Mouse (Mus musculus) neural tube, embryonic 14.5 days (tissue): ENCODE measurements around the gene H2afy2. TPM values are rescaled to one million over a fixed set of nuclear protein-coding genes. Genes with fewer than 3 reads are reported as not detected.

Source experiments
- ATAC-seq: fragments of 200-750 bp; cut with Nextera tagmentation; 2 replicates; pipeline ENCODE4 v1.8.0; 2017; ENCODE audit warnings: low read depth, mild to moderate bottlenecking, moderate TSS enrichment, moderate library complexity
- H3K27ac ChIP-seq: fragments of 300-500 bp; sonication (generic); 2 replicates; pipeline ENCODE4 v1.5.1; 2014; ENCODE audit warnings: low read depth, mild to moderate bottlenecking, control low read depth, low read length, moderate library complexity, mixed read lengths
- H3K27me3 ChIP-seq: fragments of 300-500 bp; sonication (generic); 2 replicates; pipeline ENCODE4 v1.6.1; 2014; ENCODE audit warnings: low read length; ENCODE audit not compliant: control insufficient read depth, insufficient read depth
- H3K36me3 ChIP-seq: fragments of 300-500 bp; sonication (generic); 2 replicates; pipeline ENCODE4 v1.6.1; 2014; ENCODE audit warnings: low read length, mixed read lengths; ENCODE audit not compliant: control insufficient read depth, insufficient read depth
- H3K4me1 ChIP-seq: fragments of 300-500 bp; sonication (generic); 2 replicates; pipeline ENCODE4 v1.6.1; 2014; ENCODE audit warnings: low read length; ENCODE audit not compliant: control insufficient read depth, insufficient read depth
- H3K4me2 ChIP-seq: fragments of 300-500 bp; sonication (generic); 2 replicates; pipeline ENCODE4 v1.6.1; 2014; ENCODE audit warnings: mild to moderate bottlenecking, low read depth, low read length, control low read depth
- H3K4me3 ChIP-seq: fragments of 300-500 bp; sonication (generic); 2 replicates; pipeline ENCODE4 v1.5.1; 2014; ENCODE audit warnings: low read depth, low read length, control low read depth, mixed read lengths
- H3K9ac ChIP-seq: fragments of 300-500 bp; sonication (generic); replicated peaks from 2 replicates; pipeline ENCODE4 v1.6.1; 2014; ENCODE audit warnings: low read depth, mild to moderate bottlenecking, control low read depth, low read length, mixed read lengths
- H3K9me3 ChIP-seq: fragments of 300-500 bp; sonication (generic); 2 replicates; pipeline ENCODE4 v1.6.1; 2016; ENCODE audit warnings: low read length; ENCODE audit not compliant: control insufficient read depth
- WGBS: fragments of 180-500 bp; shearing (Covaris S2); extraction: QIAGEN DNeasy Blood & Tissue Kit; methylation state at CpG from one replicate; pipeline ENCODE4 v1.1.7; 2014; 5-methylcytosine and 5-hydroxymethylcytosine counted together
- polyA plus RNA-seq: library from polyadenylated mRNA; unstranded; fragments of >200 nt; fragmentation: Nextera tagmentation; extraction: Ambion mirVana; gene quantifications from 2 replicates; pipeline ENCODE4 v1.2.1, GENCODE M21; 2014

Gene H2afy2
- polyA plus RNA-seq, 1 experiment from 2014 or later: 203 TPM

GRCm38 (mm10) chr10:61793015-61793414 is 9.1 kb upstream of the H2afy2 start:
- Histone ChIP-seq H3K9me3 (no peaks in the 10 kb centered on the region), H3K27me3 (no peaks in the 10 kb centered on the region), H3K4me3 (no peak overlapping the region), H3K9ac (no peak overlapping the region), H3K4me1 (no peaks in the 10 kb centered on the region), H3K4me2 (no peak overlapping the region), H3K27ac (no peak overlapping the region), H3K36me3 (no peaks in the 10 kb centered on the region)
- no peak for ATAC-seq
- WGBS: 50% methylated on average over 8 of the region's 8 CpGs

- 95% methylated on average over 5 of the region's 5 CpGs for WGBS
- Histone ChIP-seq H3K9me3 (no peaks in the 10 kb centered on the region), H3K27ac (no peak overlapping the region), H3K4me3 (no peak overlapping the region), H3K27me3 (no peaks in the 10 kb centered on the region), H3K4me2 (no peak overlapping the region), H3K9ac (no peak overlapping the region), H3K4me1 (peaks cover 7% of the 10 kb centered on the region; the same call in 1 of the 2 replicates), H3K36me3 (no peaks in the 10 kb centered on the region)
- ATAC-seq: no peak
Measured at GRCm38 (mm10) chr10:61788499-61788898, 4.6 kb upstream of the H2afy2 start.

GRCm38 (mm10) chr10:61787541-61788313 is 3.8 kb upstream of the H2afy2 start:
- H3K36me3 ChIP-seq: no peaks in the 10 kb centered on the region
- H3K9me3 ChIP-seq: no peaks in the 10 kb centered on the region
- peaks cover 7% of the 10 kb centered on the region; the same call in 1 of the 2 replicates for H3K4me1 ChIP-seq
- no peak overlapping the region for H3K27ac ChIP-seq
- WGBS: 80% methylated on average over 10 of the region's 10 CpGs
- H3K9ac ChIP-seq: no peak overlapping the region
- no peak overlapping the region for H3K4me2 ChIP-seq
- no peaks in the 10 kb centered on the region for H3K27me3 ChIP-seq
- H3K4me3 ChIP-seq: no peak overlapping the region
- no peak for ATAC-seq

GRCm38 (mm10) chr10:61784414-61784813 is 467 bp upstream of the H2afy2 start:
- Histone ChIP-seq H3K4me2 (peak overlapping the region; percentile 72), H3K27me3 (no peaks in the 10 kb centered on the region), H3K36me3 (no peaks in the 10 kb centered on the region), H3K9me3 (no peaks in the 10 kb centered on the region), H3K4me3 (peak overlapping the region; percentile 90), H3K9ac (peak overlapping the region; percentile 99), H3K4me1 (peaks cover 16% of the 10 kb centered on the region; the same call in 1 of the 2 replicates), H3K27ac (peak overlapping the region; percentile 99)
- no peak for ATAC-seq
- 8% methylated on average over 10 of the region's 10 CpGs for WGBS

- peak overlapping the region; percentile 72 for H3K4me2 ChIP-seq
- H3K27me3 ChIP-seq: no peaks in the 10 kb centered on the region
- peak overlapping the region; percentile 99 for H3K9ac ChIP-seq
- peak overlapping the region; percentile 99 for H3K27ac ChIP-seq
- peaks cover 16% of the 10 kb centered on the region; the same call in 1 of the 2 replicates for H3K4me1 ChIP-seq
- no peaks in the 10 kb centered on the region for H3K9me3 ChIP-seq
- WGBS: under 1% methylated on average over 64 of the region's 74 CpGs
- H3K4me3 ChIP-seq: peak overlapping the region; percentile 90
- no peaks in the 10 kb centered on the region for H3K36me3 ChIP-seq
- ATAC-seq: peak; percentile 62
Measured at GRCm38 (mm10) chr10:61782799-61783611, 942 bp downstream of the H2afy2 start.

- ATAC-seq: no peak
- H3K36me3 ChIP-seq: no peaks in the 10 kb centered on the region
- H3K4me3 ChIP-seq: peak overlapping the region; percentile 90
- H3K27me3 ChIP-seq: no peaks in the 10 kb centered on the region
- no peaks in the 10 kb centered on the region for H3K9me3 ChIP-seq
- WGBS: 27% methylated on average over 8 of the region's 9 CpGs
- H3K4me2 ChIP-seq: peak overlapping the region; percentile 72
- no peak overlapping the region for H3K9ac ChIP-seq
- 0 out of 2 replicates have a peak overlapping the region, but pooled peaks have one; percentile 99 for H3K27ac ChIP-seq
- H3K4me1 ChIP-seq: peaks cover 16% of the 10 kb centered on the region; the same call in 1 of the 2 replicates
Measured at GRCm38 (mm10) chr10:61781461-61782128, 2.4 kb downstream of the H2afy2 start.

- Histone ChIP-seq H3K36me3 (no peaks in the 10 kb centered on the region; the same call in 1 of the 2 replicates), H3K4me1 (peaks cover 8% of the 10 kb centered on the region), H3K4me3 (no peak overlapping the region), H3K9ac (no peak overlapping the region), H3K27ac (no peak overlapping the region), H3K4me2 (no peak overlapping the region), H3K27me3 (no peaks in the 10 kb centered on the region), H3K9me3 (no peaks in the 10 kb centered on the region)
- no peak for ATAC-seq
- 61% methylated on average over 6 of the region's 6 CpGs for WGBS
Measured at GRCm38 (mm10) chr10:61766806-61767205, 17.1 kb downstream of the H2afy2 start.

- Histone ChIP-seq H3K27me3 (no peaks in the 10 kb centered on the region), H3K36me3 (no peaks in the 10 kb centered on the region), H3K4me2 (no peak overlapping the region), H3K4me3 (no peak overlapping the region), H3K9me3 (no peaks in the 10 kb centered on the region), H3K9ac (no peak overlapping the region), H3K4me1 (peaks cover 8% of the 10 kb centered on the region), H3K27ac (no peak overlapping the region)
- WGBS: 19% methylated on average over 5 of the region's 5 CpGs
- no peak for ATAC-seq
Measured at GRCm38 (mm10) chr10:61765558-61765957, 18.4 kb downstream of the H2afy2 start.
